Mouse (Mus musculus): ENCODE results near the gene Fam124a. TPM values are rescaled to one million over a fixed set of nuclear protein-coding genes. Genes with fewer than 3 reads are reported as not detected.

The Fam124a gene
- polyA plus RNA-seq, 1 experiment from 2014 or later: 3.6 TPM

DNA sequence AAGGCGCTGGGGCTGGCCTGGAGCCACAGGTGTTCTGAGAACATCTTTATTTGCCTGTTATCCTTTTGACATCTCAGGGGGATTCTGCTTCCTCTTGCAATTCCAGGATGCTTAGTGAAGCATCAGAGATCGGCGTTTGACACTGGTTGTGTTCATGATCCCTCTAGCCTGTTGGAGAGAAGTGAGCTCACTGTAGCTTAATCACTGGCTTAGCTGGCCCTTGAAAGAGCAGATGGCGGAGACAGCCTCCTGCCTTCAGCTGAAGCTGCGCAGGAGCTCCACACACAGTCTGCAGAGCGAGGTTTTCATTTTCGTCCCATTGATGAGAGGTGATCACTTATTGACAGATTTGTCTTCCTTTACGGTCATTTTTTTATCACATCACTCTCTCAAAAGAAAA, 20.3 kb downstream of the Fam124a start:
- H3K4me1 ChIP-seq: peaks cover 8% of the 10 kb centered on the region; the same call in 1 of the 2 replicates
- H3K4me2 ChIP-seq (replicated peaks): no peak overlapping the region
- no peak for ATAC-seq (ENCODE audit: insufficient number of reproducible peaks, insufficient read depth, low FRiP score, low TSS enrichment)
- H3K27ac ChIP-seq: no peak overlapping the region
- 66% methylated on average over 8 of the region's 8 CpGs for WGBS
- H3K36me3 ChIP-seq: no peaks in the 10 kb centered on the region
- no peak overlapping the region for H3K4me3 ChIP-seq
- no peaks in the 10 kb centered on the region; the same call in 1 of the 2 replicates for H3K27me3 ChIP-seq
- no peaks in the 10 kb centered on the region for H3K9me3 ChIP-seq
- no peak overlapping the region for H3K9ac ChIP-seq

- H3K4me1 ChIP-seq: peaks cover 21% of the 10 kb centered on the region
- H3K27me3 ChIP-seq: no peaks in the 10 kb centered on the region; the same call in 1 of the 2 replicates
- 80% methylated on average over 3 of the region's 3 CpGs for WGBS
- no peak overlapping the region for H3K4me2 ChIP-seq (replicated peaks)
- ATAC-seq (ENCODE audit: insufficient number of reproducible peaks, insufficient read depth, low FRiP score, low TSS enrichment): no peak
- no peak overlapping the region for H3K4me3 ChIP-seq
- H3K27ac ChIP-seq: no peak overlapping the region
- no peaks in the 10 kb centered on the region for H3K9me3 ChIP-seq
- H3K9ac ChIP-seq: no peak overlapping the region
- H3K36me3 ChIP-seq: no peaks in the 10 kb centered on the region
Observed at GRCm38 (mm10) chr14:62580945-62581344, 25.4 kb downstream of the Fam124a start.

DNA sequence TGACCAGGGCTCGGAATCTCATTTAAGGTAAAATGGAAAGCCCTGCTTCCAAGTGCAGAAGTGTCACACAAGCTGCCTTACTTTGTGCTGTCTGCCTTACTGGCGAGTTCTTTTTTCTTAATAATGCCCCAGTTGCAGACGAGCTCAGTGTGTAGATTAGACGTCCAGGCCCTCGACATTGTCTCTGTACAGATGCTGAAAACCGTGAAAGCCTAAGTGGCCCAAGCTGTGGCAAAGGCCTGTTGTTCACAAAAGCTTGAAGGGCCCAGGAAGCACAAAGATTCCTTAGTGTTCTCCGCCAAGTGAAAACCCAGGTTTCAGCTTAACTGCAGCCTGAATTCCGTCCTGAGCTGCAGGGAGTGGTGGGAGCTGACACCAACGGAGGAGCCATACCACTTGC, 26.2 kb downstream of the Fam124a start:
- no peaks in the 10 kb centered on the region for H3K27me3 ChIP-seq
- H3K9ac ChIP-seq: no peak overlapping the region
- WGBS: 42% methylated on average over 9 of the region's 9 CpGs
- ATAC-seq (ENCODE audit: insufficient number of reproducible peaks, insufficient read depth, low FRiP score, low TSS enrichment): no peak
- H3K4me1 ChIP-seq: peaks cover 21% of the 10 kb centered on the region
- no peaks in the 10 kb centered on the region for H3K36me3 ChIP-seq
- H3K4me3 ChIP-seq: no peak overlapping the region
- H3K4me2 ChIP-seq (replicated peaks): no peak overlapping the region
- H3K9me3 ChIP-seq: no peaks in the 10 kb centered on the region
- no peak overlapping the region for H3K27ac ChIP-seq

GRCm38 (mm10) chr14:62584637-62585036, 29.1 kb downstream of the Fam124a start:
- H3K4me2 ChIP-seq (replicated peaks): no peak overlapping the region
- peaks cover 21% of the 10 kb centered on the region for H3K4me1 ChIP-seq
- no peak overlapping the region for H3K4me3 ChIP-seq
- H3K9me3 ChIP-seq: no peaks in the 10 kb centered on the region
- ATAC-seq (ENCODE audit: insufficient number of reproducible peaks, insufficient read depth, low FRiP score, low TSS enrichment): no peak
- H3K27me3 ChIP-seq: no peaks in the 10 kb centered on the region
- H3K27ac ChIP-seq: no peak overlapping the region
- no peaks in the 10 kb centered on the region for H3K36me3 ChIP-seq
- no peak overlapping the region for H3K9ac ChIP-seq

DNA sequence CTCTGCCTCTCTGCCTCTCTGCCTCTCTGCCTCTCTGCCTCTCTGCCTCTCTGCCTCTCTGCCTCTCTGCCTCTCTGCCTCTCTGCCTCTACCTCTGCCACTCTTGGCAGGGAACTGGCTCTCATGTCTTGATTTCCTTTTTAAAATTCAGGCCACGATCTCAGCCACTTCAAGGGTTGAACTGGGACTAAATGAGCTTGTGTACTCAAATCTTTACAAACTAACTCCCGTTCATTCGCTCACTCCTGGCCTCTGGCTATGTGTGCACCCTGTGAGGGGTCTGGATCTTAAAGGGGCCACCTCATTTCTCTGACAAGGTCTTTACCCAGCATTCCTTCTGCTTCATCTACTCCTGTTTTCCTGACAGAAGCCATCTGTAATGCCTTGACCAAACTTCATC, 29.8 kb downstream of the Fam124a start:
- no peaks in the 10 kb centered on the region for H3K27me3 ChIP-seq
- no peak overlapping the region for H3K27ac ChIP-seq
- no peaks in the 10 kb centered on the region for H3K36me3 ChIP-seq
- 18% methylated on average over 3 of the region's 3 CpGs for WGBS
- H3K9me3 ChIP-seq: no peaks in the 10 kb centered on the region
- no peak overlapping the region for H3K4me2 ChIP-seq (replicated peaks)
- ATAC-seq (ENCODE audit: insufficient number of reproducible peaks, insufficient read depth, low FRiP score, low TSS enrichment): no peak
- peaks cover 21% of the 10 kb centered on the region for H3K4me1 ChIP-seq
- H3K4me3 ChIP-seq: no peak overlapping the region
- H3K9ac ChIP-seq: no peak overlapping the region

- Histone ChIP-seq H3K27ac (no peak overlapping the region), H3K4me3 (no peak overlapping the region), H3K9ac (no peak overlapping the region), H3K27me3 (no peaks in the 10 kb centered on the region), H3K9me3 (no peaks in the 10 kb centered on the region), H3K4me1 (no peaks in the 10 kb centered on the region), H3K36me3 (no peaks in the 10 kb centered on the region), H3K4me2 (replicated peaks) (no peak overlapping the region)
- ATAC-seq (ENCODE audit: insufficient number of reproducible peaks, insufficient read depth, low FRiP score, low TSS enrichment): no peak
- 74% methylated on average over 6 of the region's 6 CpGs for WGBS
Observed at GRCm38 (mm10) chr14:62600109-62600522, 44.6 kb downstream of the Fam124a start.

DNA sequence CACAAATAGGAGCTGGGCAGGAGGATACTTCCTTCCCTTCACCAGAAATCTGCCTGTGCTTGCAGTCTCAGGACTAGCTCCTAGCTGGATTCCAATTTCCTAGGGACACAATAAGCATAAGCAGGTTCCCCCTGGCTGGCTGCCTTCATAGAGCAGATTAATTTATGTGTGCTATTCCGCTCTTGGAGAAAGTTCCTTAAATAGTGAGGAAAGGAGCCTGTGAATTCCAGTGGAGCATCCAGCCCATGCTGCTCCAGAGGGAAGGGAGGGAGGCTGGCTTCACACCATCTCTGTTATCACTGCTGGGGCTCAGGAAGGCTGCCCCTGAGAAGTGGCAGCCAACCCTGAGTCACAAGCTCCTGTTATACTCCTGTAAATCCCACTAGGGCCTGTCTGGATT, 46.7 kb downstream of the Fam124a start:
- 71% methylated on average over 1 of the region's 1 CpGs for WGBS
- H3K27me3 ChIP-seq: no peaks in the 10 kb centered on the region
- no peaks in the 10 kb centered on the region for H3K36me3 ChIP-seq
- H3K9me3 ChIP-seq: no peaks in the 10 kb centered on the region
- H3K27ac ChIP-seq: no peak overlapping the region
- H3K9ac ChIP-seq: no peak overlapping the region
- no peaks in the 10 kb centered on the region for H3K4me1 ChIP-seq
- no peak overlapping the region for H3K4me3 ChIP-seq
- H3K4me2 ChIP-seq (replicated peaks): no peak overlapping the region
- no peak for ATAC-seq (ENCODE audit: insufficient number of reproducible peaks, insufficient read depth, low FRiP score, low TSS enrichment)

DNA sequence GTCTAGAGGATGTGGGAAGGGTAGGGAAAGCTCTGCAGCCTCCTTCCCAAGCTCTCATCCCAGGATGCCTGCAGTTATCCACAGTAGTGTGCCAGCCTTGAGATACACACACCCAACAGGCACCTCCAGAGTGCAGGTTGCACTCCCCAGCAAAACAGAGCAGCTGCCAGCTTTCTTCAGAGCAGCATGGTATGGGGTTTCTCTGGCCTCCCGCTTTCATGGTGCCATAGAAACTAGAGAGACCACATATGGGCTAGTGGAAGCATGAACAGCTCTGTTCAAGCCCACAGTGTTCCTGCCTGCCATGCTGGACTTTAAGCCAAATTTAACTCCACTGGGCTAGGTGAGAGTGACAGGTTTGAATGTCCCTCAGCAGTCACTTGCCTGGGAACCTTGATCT, 47.3 kb downstream of the Fam124a start:
- no peak overlapping the region for H3K9ac ChIP-seq

GRCm38 (mm10) chr14:62607791-62608196, 52.3 kb downstream of the Fam124a start:
- Histone ChIP-seq H3K4me1 (no peaks in the 10 kb centered on the region), H3K9ac (no peak overlapping the region), H3K4me2 (replicated peaks) (no peak overlapping the region), H3K9me3 (no peaks in the 10 kb centered on the region), H3K36me3 (no peaks in the 10 kb centered on the region), H3K4me3 (no peak overlapping the region), H3K27me3 (no peaks in the 10 kb centered on the region), H3K27ac (no peak overlapping the region)
- no peak for ATAC-seq (ENCODE audit: insufficient number of reproducible peaks, insufficient read depth, low FRiP score, low TSS enrichment)
- WGBS: 80% methylated on average over 8 of the region's 8 CpGs

More for the DNA sequence above, 47.3 kb downstream of the Fam124a start:
- Histone ChIP-seq H3K27me3 (no peaks in the 10 kb centered on the region), H3K9me3 (no peaks in the 10 kb centered on the region), H3K27ac (no peak overlapping the region), H3K4me1 (no peaks in the 10 kb centered on the region), H3K36me3 (no peaks in the 10 kb centered on the region), H3K4me2 (replicated peaks) (no peak overlapping the region), H3K4me3 (no peak overlapping the region)
- ATAC-seq (ENCODE audit: insufficient number of reproducible peaks, insufficient read depth, low FRiP score, low TSS enrichment): no peak
- WGBS: 79% methylated on average over 1 of the region's 1 CpGs

GRCm38 (mm10) chr14:62609904-62610303, 54.4 kb downstream of the Fam124a start:
- Histone ChIP-seq H3K9ac (no peak overlapping the region), H3K4me3 (no peak overlapping the region), H3K27ac (no peak overlapping the region), H3K9me3 (no peaks in the 10 kb centered on the region), H3K27me3 (no peaks in the 10 kb centered on the region), H3K4me1 (no peaks in the 10 kb centered on the region), H3K4me2 (replicated peaks) (no peak overlapping the region), H3K36me3 (no peaks in the 10 kb centered on the region)
- ATAC-seq (ENCODE audit: insufficient number of reproducible peaks, insufficient read depth, low FRiP score, low TSS enrichment): no peak
- 80% methylated on average over 3 of the region's 3 CpGs for WGBS

DNA sequence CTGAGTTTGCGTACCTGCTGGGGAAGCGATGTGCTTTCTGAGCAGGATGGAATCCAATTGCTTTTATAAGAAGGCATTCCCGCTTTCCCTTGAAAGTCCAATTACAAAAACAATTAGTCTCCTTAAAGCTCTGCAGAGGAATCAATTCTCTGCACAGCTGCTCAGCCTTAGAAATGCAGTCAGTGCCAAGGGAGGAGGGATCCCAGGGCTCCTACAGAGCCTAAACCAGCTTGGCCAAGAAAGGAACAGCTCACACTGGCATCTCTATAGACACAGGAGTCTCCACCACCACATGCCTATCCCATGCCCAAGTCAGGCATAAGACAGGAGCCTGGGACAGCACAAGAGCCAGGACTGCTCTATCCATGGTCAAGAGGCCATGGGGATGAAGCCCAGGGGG, 66.9 kb downstream of the Fam124a start:
- no peak for ATAC-seq (ENCODE audit: insufficient number of reproducible peaks, insufficient read depth, low FRiP score, low TSS enrichment)
- no peaks in the 10 kb centered on the region; the same call in 1 of the 2 replicates for H3K4me1 ChIP-seq
- H3K27me3 ChIP-seq: no peaks in the 10 kb centered on the region
- no peaks in the 10 kb centered on the region for H3K36me3 ChIP-seq
- H3K27ac ChIP-seq: no peak overlapping the region
- H3K4me2 ChIP-seq (replicated peaks): no peak overlapping the region
- 76% methylated on average over 3 of the region's 3 CpGs for WGBS
- H3K9ac ChIP-seq: no peak overlapping the region
- H3K9me3 ChIP-seq: no peaks in the 10 kb centered on the region
- H3K4me3 ChIP-seq: no peak overlapping the region

DNA sequence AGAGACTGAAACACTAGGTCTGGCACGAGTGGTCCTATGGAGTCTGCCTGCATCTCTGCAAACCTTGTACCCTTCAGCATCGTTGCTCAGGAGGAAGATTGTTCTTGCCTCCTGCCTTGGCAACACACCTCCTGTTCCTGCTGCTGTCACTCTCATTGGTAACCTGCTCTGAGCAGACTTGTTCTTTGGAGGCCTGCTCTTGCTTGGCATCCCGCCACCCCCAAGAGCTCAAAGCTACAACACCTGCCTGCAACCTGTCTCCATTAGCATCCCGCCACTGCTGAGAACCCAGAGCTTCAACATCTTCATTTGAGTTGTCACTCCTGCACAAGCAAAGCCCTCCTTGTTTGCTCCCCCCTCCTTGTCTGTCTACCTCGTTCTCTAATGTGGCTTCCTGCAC, 72.4 kb downstream of the Fam124a start:
- Histone ChIP-seq H3K4me2 (replicated peaks) (no peak overlapping the region), H3K27me3 (no peaks in the 10 kb centered on the region), H3K36me3 (no peaks in the 10 kb centered on the region), H3K4me1 (no peaks in the 10 kb centered on the region), H3K9me3 (no peaks in the 10 kb centered on the region), H3K27ac (no peak overlapping the region), H3K4me3 (no peak overlapping the region), H3K9ac (no peak overlapping the region)
- 89% methylated on average over 5 of the region's 5 CpGs for WGBS
- no peak for ATAC-seq (ENCODE audit: insufficient number of reproducible peaks, insufficient read depth, low FRiP score, low TSS enrichment)

Measured in embryonic facial prominence, embryonic 12.5 days (tissue).